Mouse (Mus musculus) neural tube, embryonic 15.5 days (tissue): ENCODE measurements at regions not wholly inside any gene's neighbourhood (a gene's known extent, or its start where the extent isn't known, plus 50 kb on each side); places are given as distances from the start of the nearest gene placed in this dataset.

Experiments
- ATAC-seq: fragments of 200-750 bp; cut with Nextera tagmentation; 2 replicates; pipeline ENCODE4 v1.8.0; 2017; ENCODE audit warnings: mild to moderate bottlenecking, moderate TSS enrichment, moderate library complexity; ENCODE audit not compliant: low FRiP score
- H3K27ac ChIP-seq: fragments of 300-500 bp; sonication (generic); replicated peaks from 2 replicates; pipeline ENCODE4 v1.5.1; 2015; ENCODE audit warnings: mild to moderate bottlenecking, inconsistent platforms
- H3K27me3 ChIP-seq: fragments of 300-500 bp; sonication (generic); replicated peaks from 2 replicates; pipeline ENCODE4 v1.6.1; 2015; ENCODE audit warnings: inconsistent platforms
- H3K36me3 ChIP-seq: fragments of 300-500 bp; sonication (generic); 2 replicates; pipeline ENCODE4 v1.6.1; 2015; ENCODE audit warnings: inconsistent platforms
- H3K4me1 ChIP-seq: fragments of 300-500 bp; sonication (generic); 2 replicates; pipeline ENCODE4 v1.6.1; 2015; ENCODE audit warnings: inconsistent platforms
- H3K4me2 ChIP-seq: fragments of 300-500 bp; sonication (generic); 2 replicates; pipeline ENCODE4 v1.6.1; 2015; ENCODE audit warnings: inconsistent platforms, mild to moderate bottlenecking, moderate library complexity
- H3K4me3 ChIP-seq: fragments of 300-500 bp; sonication (generic); replicated peaks from 2 replicates; pipeline ENCODE4 v1.5.1; 2015; ENCODE audit warnings: mild to moderate bottlenecking, inconsistent platforms
- H3K9ac ChIP-seq: fragments of 300-500 bp; sonication (generic); replicated peaks from 2 replicates; pipeline ENCODE4 v1.6.1; 2015; ENCODE audit warnings: mild to moderate bottlenecking, inconsistent platforms
- H3K9me3 ChIP-seq: fragments of 300-500 bp; sonication (generic); replicated peaks from 2 replicates; pipeline ENCODE4 v1.6.1; 2016; ENCODE audit warnings: inconsistent platforms
- WGBS: fragments of 180-500 bp; shearing (Covaris S2); methylation state at CpG from one replicate; pipeline ENCODE4 v1.1.7; 2015; ENCODE audit warnings: mixed read lengths; 5-methylcytosine and 5-hydroxymethylcytosine counted together

DNA sequence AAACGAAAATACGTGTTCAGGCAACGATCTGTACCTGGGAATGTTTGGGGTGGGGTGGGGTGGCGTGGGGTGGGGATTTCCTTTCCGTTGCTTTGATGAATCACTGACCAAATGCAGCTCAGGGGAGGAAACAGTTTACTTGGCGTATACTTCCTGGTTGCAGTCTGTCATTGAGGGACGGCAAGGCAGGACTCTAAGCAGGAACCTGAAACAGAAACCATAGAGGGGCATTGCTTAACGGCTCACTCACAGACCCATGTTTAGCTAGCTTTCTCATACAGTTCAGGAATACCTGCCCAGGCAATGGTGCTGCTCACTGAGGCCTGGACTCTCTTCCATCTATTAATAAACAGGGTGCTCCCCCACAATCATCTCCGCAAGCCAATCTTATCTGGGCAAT is 55.1 kb upstream of the Smox start:
- no peaks in the 10 kb centered on the region for H3K27me3 ChIP-seq
- no peak for ATAC-seq
- H3K4me2 ChIP-seq, result no peak overlapping the region
- no peak overlapping the region for H3K27ac ChIP-seq
- 83% methylated on average over 9 of the region's 9 CpGs for WGBS
- no peaks in the 10 kb centered on the region for H3K36me3 ChIP-seq
- no peaks in the 10 kb centered on the region for H3K9me3 ChIP-seq
- no peak overlapping the region for H3K9ac ChIP-seq
- H3K4me3 ChIP-seq, result no peak overlapping the region
- no peaks in the 10 kb centered on the region for H3K4me1 ChIP-seq

DNA sequence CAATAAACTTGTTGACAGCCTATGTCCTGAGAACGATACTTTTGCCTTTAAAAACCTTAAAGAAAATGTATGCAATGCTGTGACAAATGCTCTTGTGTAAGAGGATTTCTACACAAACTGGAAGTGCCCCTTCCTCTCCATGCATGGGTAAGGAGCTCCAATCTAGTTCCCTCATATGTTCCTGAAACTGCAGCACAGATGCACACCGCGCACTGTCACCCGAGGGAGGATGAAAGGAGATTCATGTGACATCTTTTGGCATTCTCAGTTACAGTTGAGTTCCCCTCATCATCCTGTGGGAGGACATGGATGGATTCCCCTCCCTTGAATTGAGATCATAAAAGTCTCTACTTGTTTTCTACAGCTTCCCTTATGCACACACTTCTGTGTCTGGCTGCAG is 60.8 kb upstream of the Smox start:
- Histone ChIP-seq H3K4me2 (no peak overlapping the region), H3K9ac (no peak overlapping the region), H3K27me3 (no peaks in the 10 kb centered on the region), H3K4me1 (no peaks in the 10 kb centered on the region), H3K27ac (no peak overlapping the region), H3K4me3 (no peak overlapping the region), H3K9me3 (no peaks in the 10 kb centered on the region), H3K36me3 (no peaks in the 10 kb centered on the region)
- ATAC-seq, result no peak
- WGBS, result 83% methylated on average over 4 of the region's 4 CpGs

DNA sequence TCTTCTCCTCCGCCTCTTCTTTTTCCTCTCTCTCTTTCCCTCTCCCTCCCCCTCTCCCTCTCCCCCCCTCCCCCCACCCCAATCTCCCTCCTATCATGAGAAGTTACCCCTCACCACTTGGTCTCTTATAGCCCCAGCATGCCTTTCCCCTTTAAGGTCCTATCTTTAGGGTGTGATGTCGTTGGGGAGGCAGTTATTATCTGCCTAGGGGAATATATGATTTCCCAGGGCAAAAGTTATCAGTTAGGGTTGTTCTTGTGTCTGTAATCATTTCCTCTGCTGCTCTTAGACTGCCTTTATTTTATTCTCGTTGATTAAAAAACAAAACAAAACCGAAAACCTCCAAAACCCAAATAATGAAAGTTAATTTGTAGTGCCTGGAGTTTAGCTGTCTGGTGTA is 63.2 kb upstream of the Smox start:
- Histone ChIP-seq H3K4me2 (no peak overlapping the region), H3K4me3 (no peak overlapping the region), H3K27me3 (no peaks in the 10 kb centered on the region), H3K9ac (no peak overlapping the region), H3K27ac (no peak overlapping the region), H3K36me3 (no peaks in the 10 kb centered on the region), H3K9me3 (no peaks in the 10 kb centered on the region), H3K4me1 (peaks cover under 1% of the 10 kb centered on the region; the same call in 1 of the 2 replicates)
- WGBS, result 80% methylated on average over 4 of the region's 4 CpGs
- ATAC-seq, result no peak

DNA sequence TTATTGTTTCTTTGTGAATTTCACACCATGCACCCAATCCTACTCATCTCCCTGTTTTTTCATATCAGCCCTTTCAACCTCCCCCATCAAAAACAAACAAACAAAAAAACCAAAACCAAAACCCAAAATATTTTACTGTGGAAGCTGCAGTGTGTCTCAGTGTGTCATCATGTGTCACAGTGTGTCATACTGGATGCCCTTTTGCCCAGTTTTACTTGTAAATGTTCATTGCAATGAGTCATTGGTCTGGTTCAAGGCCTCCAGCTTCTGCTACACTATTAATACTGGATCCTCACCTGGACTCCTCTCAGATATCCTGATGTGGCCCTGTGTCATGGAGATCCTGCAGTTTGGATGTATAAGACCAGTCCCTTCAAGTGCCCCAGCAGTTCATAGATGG is 64.4 kb upstream of the Smox start:
- Histone ChIP-seq H3K27me3 (no peaks in the 10 kb centered on the region), H3K9me3 (no peaks in the 10 kb centered on the region), H3K4me1 (peaks cover 4% of the 10 kb centered on the region; the same call in 1 of the 2 replicates), H3K36me3 (no peaks in the 10 kb centered on the region), H3K27ac (no peak overlapping the region), H3K4me3 (no peak overlapping the region), H3K4me2 (no peak overlapping the region), H3K9ac (no peak overlapping the region)
- no peak for ATAC-seq

- no peak overlapping the region for H3K9ac ChIP-seq
- ATAC-seq, result no peak
- no peaks in the 10 kb centered on the region for H3K36me3 ChIP-seq
- H3K27me3 ChIP-seq, result no peaks in the 10 kb centered on the region
- H3K4me1 ChIP-seq, result peaks cover 4% of the 10 kb centered on the region; the same call in 1 of the 2 replicates
- no peak overlapping the region for H3K4me2 ChIP-seq
- H3K4me3 ChIP-seq, result no peak overlapping the region
- H3K27ac ChIP-seq, result no peak overlapping the region
- H3K9me3 ChIP-seq, result no peaks in the 10 kb centered on the region
- WGBS, result 62% methylated on average over 11 of the region's 11 CpGs
Measured at GRCm38 (mm10) chr2:131423616-131424320, 67.5 kb upstream of the Smox start.

GRCm38 (mm10) chr2:131422907-131423445 is 68.3 kb upstream of the Smox start:
- Histone ChIP-seq H3K4me3 (peak overlapping the region; percentile 55), H3K36me3 (no peaks in the 10 kb centered on the region), H3K27me3 (no peaks in the 10 kb centered on the region), H3K9me3 (no peaks in the 10 kb centered on the region), H3K27ac (peak overlapping the region; percentile 76), H3K4me1 (peaks cover 4% of the 10 kb centered on the region; the same call in 1 of the 2 replicates), H3K4me2 (peak overlapping the region; percentile 95), H3K9ac (peak overlapping the region; percentile 67)
- WGBS, result under 1% methylated on average over 13 of the region's 13 CpGs
- ATAC-seq, result peak; percentile 97

DNA sequence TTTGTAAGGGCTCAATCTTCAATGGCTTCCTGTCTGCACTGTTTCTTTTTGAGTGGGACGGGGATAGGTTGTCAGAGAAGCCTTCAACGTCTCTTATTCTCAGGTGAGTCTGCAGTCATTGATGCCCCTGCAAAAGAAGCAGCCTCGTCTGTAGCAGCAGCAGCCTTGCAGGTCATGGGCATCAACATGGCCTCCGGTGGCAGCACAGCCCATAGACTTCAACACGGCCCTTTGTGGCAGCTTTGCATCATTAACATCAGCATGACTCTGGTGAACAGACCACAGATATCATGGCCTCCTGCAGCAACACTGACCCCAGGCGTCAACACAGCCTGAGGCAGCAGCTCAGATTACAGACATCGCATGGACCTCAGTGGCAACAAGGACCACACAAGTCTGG is 65.4 kb upstream of the Rnf24 start:
- Histone ChIP-seq H3K9ac (no peak overlapping the region), H3K27me3 (no peaks in the 10 kb centered on the region), H3K4me1 (peaks cover 3% of the 10 kb centered on the region; the same call in 1 of the 2 replicates), H3K36me3 (no peaks in the 10 kb centered on the region), H3K27ac (no peak overlapping the region), H3K4me3 (no peak overlapping the region), H3K9me3 (no peaks in the 10 kb centered on the region), H3K4me2 (no peak overlapping the region)
- WGBS, result 76% methylated on average over 7 of the region's 7 CpGs
- no peak for ATAC-seq

DNA sequence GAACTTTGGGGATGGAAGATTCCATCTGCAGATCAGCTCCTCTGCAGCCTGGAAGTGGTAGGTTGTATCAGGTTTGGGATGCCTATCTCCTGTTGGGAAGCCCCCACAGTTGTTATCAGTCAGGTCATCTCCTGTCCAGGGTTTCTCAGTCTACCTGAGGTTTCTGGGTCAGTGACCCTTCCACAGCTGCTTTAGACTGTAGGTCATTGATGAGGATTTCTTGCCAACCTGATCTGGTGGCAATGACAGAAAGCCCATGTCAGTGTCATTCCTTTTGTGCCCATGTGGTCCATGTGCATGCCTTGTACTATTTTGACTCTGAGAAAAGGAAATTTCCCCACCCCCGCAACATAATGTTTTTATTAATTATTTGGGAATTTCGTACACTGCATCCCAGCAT is 64.8 kb upstream of the Rnf24 start:
- no peak for ATAC-seq
- WGBS, result 84% methylated on average over 2 of the region's 2 CpGs
- no peak overlapping the region for H3K27ac ChIP-seq

GRCm38 (mm10) chr2:131416482-131416881 is 63.8 kb upstream of the Rnf24 start:
- Histone ChIP-seq H3K4me1 (no peaks in the 10 kb centered on the region), H3K9ac (no peak overlapping the region), H3K4me2 (no peak overlapping the region), H3K27me3 (no peaks in the 10 kb centered on the region), H3K27ac (no peak overlapping the region), H3K36me3 (no peaks in the 10 kb centered on the region), H3K9me3 (no peaks in the 10 kb centered on the region), H3K4me3 (no peak overlapping the region)
- 43% methylated on average over 6 of the region's 6 CpGs for WGBS
- ATAC-seq, result no peak

More for the DNA sequence above, 64.8 kb upstream of the Rnf24 start:
- no peaks in the 10 kb centered on the region for H3K4me1 ChIP-seq
- no peak overlapping the region for H3K4me3 ChIP-seq
- H3K9ac ChIP-seq, result no peak overlapping the region
- no peaks in the 10 kb centered on the region for H3K9me3 ChIP-seq
- H3K4me2 ChIP-seq, result no peak overlapping the region
- H3K27me3 ChIP-seq, result no peaks in the 10 kb centered on the region
- H3K36me3 ChIP-seq, result no peaks in the 10 kb centered on the region

GRCm38 (mm10) chr2:131410906-131411520 is 58.3 kb upstream of the Rnf24 start:
- no peaks in the 10 kb centered on the region for H3K9me3 ChIP-seq
- H3K4me1 ChIP-seq, result no peaks in the 10 kb centered on the region
- no peak overlapping the region for H3K4me2 ChIP-seq
- no peak for ATAC-seq
- no peaks in the 10 kb centered on the region for H3K27me3 ChIP-seq
- no peaks in the 10 kb centered on the region for H3K36me3 ChIP-seq
- no peak overlapping the region for H3K4me3 ChIP-seq
- no peak overlapping the region for H3K27ac ChIP-seq
- 82% methylated on average over 5 of the region's 5 CpGs for WGBS
- no peak overlapping the region for H3K9ac ChIP-seq

- H3K9ac ChIP-seq, result no peak overlapping the region
- ATAC-seq, result no peak
- no peaks in the 10 kb centered on the region for H3K27me3 ChIP-seq
- no peak overlapping the region for H3K4me3 ChIP-seq
- H3K9me3 ChIP-seq, result no peaks in the 10 kb centered on the region
- H3K4me1 ChIP-seq, result no peaks in the 10 kb centered on the region
- no peaks in the 10 kb centered on the region for H3K36me3 ChIP-seq
- 87% methylated on average over 5 of the region's 5 CpGs for WGBS
- no peak overlapping the region for H3K27ac ChIP-seq
- no peak overlapping the region for H3K4me2 ChIP-seq
Measured at GRCm38 (mm10) chr2:131407337-131407736, 54.6 kb upstream of the Rnf24 start.

DNA sequence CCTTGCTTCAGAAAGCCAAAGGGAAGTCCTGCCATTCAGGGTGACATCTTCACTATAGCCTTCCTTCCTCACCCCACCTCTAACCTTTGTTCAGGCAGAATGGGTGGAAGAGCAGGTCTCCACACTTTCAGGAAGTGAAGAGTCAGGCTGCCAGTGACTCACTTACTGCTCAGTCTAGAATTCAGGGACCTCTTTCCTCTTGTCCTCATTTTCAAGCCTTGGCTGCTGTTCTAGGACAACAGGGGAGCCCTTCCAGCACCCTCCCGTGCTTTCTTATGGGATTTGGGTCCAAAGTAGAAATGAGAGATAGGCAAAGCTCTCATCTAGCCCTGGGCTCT is 51.5 kb upstream of the Rnf24 start:
- H3K4me2 ChIP-seq, result no peak overlapping the region
- no peaks in the 10 kb centered on the region for H3K27me3 ChIP-seq
- no peaks in the 10 kb centered on the region for H3K4me1 ChIP-seq
- H3K9me3 ChIP-seq, result no peaks in the 10 kb centered on the region
- H3K9ac ChIP-seq, result no peak overlapping the region
- WGBS, result 53% methylated on average over 1 of the region's 1 CpGs
- no peak overlapping the region for H3K4me3 ChIP-seq
- no peak for ATAC-seq
- no peak overlapping the region for H3K27ac ChIP-seq
- no peaks in the 10 kb centered on the region for H3K36me3 ChIP-seq
